Mouse (Mus musculus) urinary bladder, adult 2 months (tissue): ENCODE data around the gene 2900026A02Rik. TPM values are rescaled to one million over a fixed set of nuclear protein-coding genes. Genes with fewer than 3 reads are reported as not detected.

Experiments
- DNase-seq: peaks from one replicate; pipeline ENCODE4 v3.0.0; 2022; ENCODE audit warnings: low spot score
- polyA plus RNA-seq: library from polyadenylated mRNA; depleted of rRNA; stranded (reverse); fragments of >200 nt; gene quantifications from 2 replicates; pipeline ENCODE4 v1.2.3, GENCODE M21; 2012; rRNA removed

Gene 2900026A02Rik
- polyA plus RNA-seq = 18.1 and 24.9 TPM in 2 replicates

GRCm38 (mm10) chr5:113221147-113221865 lies at the start of gene 2900026A02Rik:
TSS of gene 2900026A02Rik (minus strand) at chr5:113221236.
- peak; percentile 87 for DNase-seq

- DNase-seq = no peak
Measured at GRCm38 (mm10) chr5:113270043-113270442, 49.0 kb upstream of the 2900026A02Rik start.

- no peak for DNase-seq
Measured at GRCm38 (mm10) chr5:113268246-113268645, 47.2 kb upstream of the 2900026A02Rik start.

GRCm38 (mm10) chr5:113265637-113266036 lies 44.6 kb upstream of the 2900026A02Rik start:
- DNase-seq = no peak

- no peak for DNase-seq
Measured at GRCm38 (mm10) chr5:113250806-113251205, 29.8 kb upstream of the 2900026A02Rik start.

- DNase-seq = peak; percentile 26
Measured at GRCm38 (mm10) chr5:113249263-113249930, 28.4 kb upstream of the 2900026A02Rik start.

GRCm38 (mm10) chr5:113230196-113230595 lies 9.2 kb upstream of the 2900026A02Rik start:
- no peak for DNase-seq

- peak; percentile 69 for DNase-seq
Measured at GRCm38 (mm10) chr5:113226632-113227102, 5.6 kb upstream of the 2900026A02Rik start, which contains the start of gene Tmem211. TSS of gene Tmem211 (plus strand) at chr5:113226909.

GRCm38 (mm10) chr5:113225686-113226435 lies 4.8 kb upstream of the 2900026A02Rik start:
- no peak for DNase-seq

GRCm38 (mm10) chr5:113225271-113225670 lies 4.2 kb upstream of the 2900026A02Rik start:
- DNase-seq = no peak

GRCm38 (mm10) chr5:113223888-113224287 lies 2.9 kb upstream of the 2900026A02Rik start:
- DNase-seq = no peak

- DNase-seq = no peak
Measured at GRCm38 (mm10) chr5:113220383-113221146, 471 bp downstream of the 2900026A02Rik start.

GRCm38 (mm10) chr5:113219876-113220275 lies 1.2 kb downstream of the 2900026A02Rik start:
- no peak for DNase-seq

GRCm38 (mm10) chr5:113219450-113219849 lies 1.6 kb downstream of the 2900026A02Rik start:
- DNase-seq = no peak

GRCm38 (mm10) chr5:113218617-113219235 lies 2.3 kb downstream of the 2900026A02Rik start:
- DNase-seq = no peak

- DNase-seq = no peak
Measured at GRCm38 (mm10) chr5:113217076-113217475, 4.0 kb downstream of the 2900026A02Rik start.

GRCm38 (mm10) chr5:113216328-113216960 lies 4.6 kb downstream of the 2900026A02Rik start:
- DNase-seq = no peak

GRCm38 (mm10) chr5:113215610-113216011 lies 5.4 kb downstream of the 2900026A02Rik start:
- no peak for DNase-seq

GRCm38 (mm10) chr5:113214455-113214854 lies 6.6 kb downstream of the 2900026A02Rik start:
- DNase-seq = no peak

GRCm38 (mm10) chr5:113214041-113214440 lies 7.0 kb downstream of the 2900026A02Rik start:
- DNase-seq = no peak
